Mouse (Mus musculus) liver, embryonic 12.5 days (tissue): ENCODE results near the gene Gpatch8. TPM values are rescaled to one million over a fixed set of nuclear protein-coding genes. Genes with fewer than 3 reads are reported as not detected.
"Not testable (repeated sequence)": the region's sequence is repeated elsewhere in the genome, so short reads cannot be mapped to it uniquely, and the experiment has no call there.

Experiments used
- ATAC-seq: fragments of 200-750 bp; cut with Nextera tagmentation; 2 replicates; pipeline ENCODE4 v1.8.0; 2017; ENCODE audit warnings: moderate number of reproducible peaks, mild to moderate bottlenecking, moderate library complexity
- H3K27ac ChIP-seq: fragments of 300-500 bp; sonication (generic); 2 replicates; pipeline ENCODE4 v1.5.1; 2016; ENCODE audit warnings: mild to moderate bottlenecking
- H3K27me3 ChIP-seq: fragments of 300-500 bp; sonication (generic); replicated peaks from 2 replicates; pipeline ENCODE4 v1.6.1; 2016; ENCODE audit warnings: mild to moderate bottlenecking, moderate library complexity
- H3K36me3 ChIP-seq: fragments of 300-500 bp; sonication (generic); 2 replicates; pipeline ENCODE4 v1.6.1; 2016; ENCODE audit warnings: mild to moderate bottlenecking, moderate library complexity
- H3K4me1 ChIP-seq: fragments of 300-500 bp; sonication (generic); 2 replicates; pipeline ENCODE4 v1.6.1; 2016
- H3K4me2 ChIP-seq: fragments of 300-500 bp; sonication (generic); 2 replicates; pipeline ENCODE4 v1.6.1; 2016; ENCODE audit warnings: mild to moderate bottlenecking, moderate library complexity
- H3K4me3 ChIP-seq: fragments of 300-500 bp; sonication (generic); 2 replicates; pipeline ENCODE4 v1.5.1; 2016; ENCODE audit warnings: mild to moderate bottlenecking, moderate library complexity
- H3K9ac ChIP-seq: fragments of 300-500 bp; sonication (generic); 2 replicates; pipeline ENCODE4 v1.6.1; 2016; ENCODE audit warnings: mild to moderate bottlenecking, moderate library complexity
- H3K9me3 ChIP-seq: fragments of 300-500 bp; sonication (generic); replicated peaks from 2 replicates; pipeline ENCODE4 v1.6.1; 2016; ENCODE audit warnings: mild to moderate bottlenecking, moderate library complexity
- WGBS: fragments of 180-500 bp; shearing (Covaris S2); methylation state at CpG from one replicate; pipeline ENCODE4 v1.1.7; 2016; ENCODE audit not compliant: insufficient replicate concordance; 5-methylcytosine and 5-hydroxymethylcytosine counted together
- polyA plus RNA-seq: library from polyadenylated mRNA; unstranded; fragments of >200 nt; fragmentation: Nextera tagmentation; extraction: Ambion mirVana; gene quantifications from 2 replicates; pipeline ENCODE4 v1.2.1, GENCODE M21; 2016

The Gpatch8 gene
- polyA plus RNA-seq, 1 experiment from 2014 or later = 26.5 TPM

- H3K4me1 ChIP-seq = peaks cover 33% of the 10 kb centered on the region
- H3K27ac ChIP-seq, H3K4me3 ChIP-seq, H3K27me3 ChIP-seq, ATAC-seq, H3K4me2 ChIP-seq, H3K9me3 ChIP-seq, H3K9ac ChIP-seq: not testable (repeated sequence)
- H3K36me3 ChIP-seq = peaks cover 38% of the 10 kb centered on the region
Observed at GRCm38 (mm10) chr11:102540286-102540685, 15.9 kb downstream of the Gpatch8 start.

- H3K36me3 ChIP-seq = peaks cover 38% of the 10 kb centered on the region
- H3K27ac ChIP-seq = no peak overlapping the region
- no peaks in the 10 kb centered on the region for H3K9me3 ChIP-seq
- no peak overlapping the region for H3K9ac ChIP-seq
- WGBS = 86% methylated on average over 1 of the region's 1 CpGs
- no peak for ATAC-seq
- peaks cover 33% of the 10 kb centered on the region for H3K4me1 ChIP-seq
- H3K4me3 ChIP-seq = no peak overlapping the region
- no peaks in the 10 kb centered on the region for H3K27me3 ChIP-seq
- H3K4me2 ChIP-seq = no peak overlapping the region
Observed at GRCm38 (mm10) chr11:102539690-102540089, 16.5 kb downstream of the Gpatch8 start.

GRCm38 (mm10) chr11:102536210-102536609 lies 20.0 kb downstream of the Gpatch8 start:
- peaks cover 34% of the 10 kb centered on the region for H3K36me3 ChIP-seq
- H3K4me3 ChIP-seq = no peak overlapping the region
- no peak for ATAC-seq
- 77% methylated on average over 3 of the region's 3 CpGs for WGBS
- H3K4me1 ChIP-seq = peaks cover 11% of the 10 kb centered on the region
- no peaks in the 10 kb centered on the region for H3K9me3 ChIP-seq
- no peak overlapping the region for H3K4me2 ChIP-seq
- H3K9ac ChIP-seq = no peak overlapping the region
- H3K27ac ChIP-seq = no peak overlapping the region
- no peaks in the 10 kb centered on the region for H3K27me3 ChIP-seq

- Histone ChIP-seq H3K36me3 (peaks cover 32% of the 10 kb centered on the region), H3K4me2 (no peak overlapping the region), H3K4me1 (no peaks in the 10 kb centered on the region), H3K9me3 (no peaks in the 10 kb centered on the region), H3K27ac (no peak overlapping the region), H3K4me3 (no peak overlapping the region), H3K27me3 (no peaks in the 10 kb centered on the region), H3K9ac (no peak overlapping the region)
- ATAC-seq = no peak
- 82% methylated on average over 2 of the region's 2 CpGs for WGBS
Observed at GRCm38 (mm10) chr11:102534078-102534477, 22.1 kb downstream of the Gpatch8 start.

GRCm38 (mm10) chr11:102531425-102531824 lies 24.8 kb downstream of the Gpatch8 start:
- H3K27ac ChIP-seq = no peak overlapping the region
- 68% methylated on average over 5 of the region's 5 CpGs for WGBS

GRCm38 (mm10) chr11:102514793-102515424 lies 41.3 kb downstream of the Gpatch8 start:
- H3K27ac ChIP-seq = no peak overlapping the region
- no peak for ATAC-seq

More at GRCm38 (mm10) chr11:102531425-102531824, 24.8 kb downstream of the Gpatch8 start:
- H3K4me3 ChIP-seq = no peak overlapping the region
- no peaks in the 10 kb centered on the region for H3K9me3 ChIP-seq
- H3K36me3 ChIP-seq = peaks cover 13% of the 10 kb centered on the region
- ATAC-seq = no peak
- no peak overlapping the region for H3K9ac ChIP-seq
- H3K27me3 ChIP-seq = no peaks in the 10 kb centered on the region
- no peaks in the 10 kb centered on the region for H3K4me1 ChIP-seq
- no peak overlapping the region for H3K4me2 ChIP-seq

GRCm38 (mm10) chr11:102510226-102510625 lies 46.0 kb downstream of the Gpatch8 start:
- no peak for ATAC-seq
- Histone ChIP-seq H3K9me3 (no peaks in the 10 kb centered on the region), H3K4me2 (no peak overlapping the region), H3K9ac (no peak overlapping the region), H3K27ac (no peak overlapping the region), H3K27me3 (no peaks in the 10 kb centered on the region), H3K4me3 (no peak overlapping the region), H3K36me3 (peaks cover 53% of the 10 kb centered on the region), H3K4me1 (no peaks in the 10 kb centered on the region)
- 82% methylated on average over 6 of the region's 6 CpGs for WGBS

More at GRCm38 (mm10) chr11:102514793-102515424, 41.3 kb downstream of the Gpatch8 start:
- 94% methylated on average over 1 of the region's 1 CpGs for WGBS
- no peaks in the 10 kb centered on the region for H3K27me3 ChIP-seq
- no peak overlapping the region for H3K9ac ChIP-seq
- H3K4me2 ChIP-seq = no peak overlapping the region
- no peaks in the 10 kb centered on the region for H3K4me1 ChIP-seq
- H3K36me3 ChIP-seq = peaks cover 57% of the 10 kb centered on the region
- no peak overlapping the region for H3K4me3 ChIP-seq
- H3K9me3 ChIP-seq = no peaks in the 10 kb centered on the region

- H3K27ac ChIP-seq = no peak overlapping the region
- ATAC-seq = no peak
- no peak overlapping the region for H3K9ac ChIP-seq
- H3K4me1 ChIP-seq = peaks cover 11% of the 10 kb centered on the region
- H3K27me3 ChIP-seq = no peaks in the 10 kb centered on the region
- H3K4me3 ChIP-seq = no peak overlapping the region
- H3K4me2 ChIP-seq = no peak overlapping the region
- 65% methylated on average over 2 of the region's 2 CpGs for WGBS
- peaks cover 85% of the 10 kb centered on the region for H3K36me3 ChIP-seq
- H3K9me3 ChIP-seq = no peaks in the 10 kb centered on the region
Observed at GRCm38 (mm10) chr11:102496732-102497131, 59.5 kb downstream of the Gpatch8 start.

GRCm38 (mm10) chr11:102496206-102496605 lies 60.0 kb downstream of the Gpatch8 start:
- no peak overlapping the region for H3K4me2 ChIP-seq
- H3K4me3 ChIP-seq = no peak overlapping the region
- H3K36me3 ChIP-seq = peaks cover 79% of the 10 kb centered on the region
- no peak for ATAC-seq
- H3K27me3 ChIP-seq = no peaks in the 10 kb centered on the region
- WGBS = 87% methylated on average over 2 of the region's 2 CpGs
- H3K27ac ChIP-seq = no peak overlapping the region
- H3K4me1 ChIP-seq = peaks cover 11% of the 10 kb centered on the region
- no peaks in the 10 kb centered on the region for H3K9me3 ChIP-seq
- H3K9ac ChIP-seq = no peak overlapping the region

- peaks cover 75% of the 10 kb centered on the region for H3K36me3 ChIP-seq
- no peak overlapping the region for H3K27ac ChIP-seq
- H3K4me2 ChIP-seq = no peak overlapping the region
- 91% methylated on average over 5 of the region's 5 CpGs for WGBS
- H3K9ac ChIP-seq = no peak overlapping the region
- no peaks in the 10 kb centered on the region for H3K9me3 ChIP-seq
- no peaks in the 10 kb centered on the region for H3K27me3 ChIP-seq
- H3K4me3 ChIP-seq = no peak overlapping the region
- no peak for ATAC-seq
- H3K4me1 ChIP-seq = peaks cover 11% of the 10 kb centered on the region
Observed at GRCm38 (mm10) chr11:102495742-102496141, 60.5 kb downstream of the Gpatch8 start.

GRCm38 (mm10) chr11:102495114-102495513 lies 61.1 kb downstream of the Gpatch8 start:
- Histone ChIP-seq H3K9me3 (no peaks in the 10 kb centered on the region), H3K4me3 (no peak overlapping the region), H3K27ac (no peak overlapping the region), H3K27me3 (no peaks in the 10 kb centered on the region), H3K4me1 (peaks cover 11% of the 10 kb centered on the region), H3K36me3 (peaks cover 69% of the 10 kb centered on the region), H3K9ac (no peak overlapping the region), H3K4me2 (no peak overlapping the region)
- WGBS = 87% methylated on average over 6 of the region's 6 CpGs
- ATAC-seq = no peak

GRCm38 (mm10) chr11:102494063-102494650 lies 62.0 kb downstream of the Gpatch8 start:
- no peak overlapping the region for H3K4me2 ChIP-seq
- peaks cover 60% of the 10 kb centered on the region for H3K36me3 ChIP-seq
- peaks cover 11% of the 10 kb centered on the region for H3K4me1 ChIP-seq
- no peaks in the 10 kb centered on the region for H3K9me3 ChIP-seq
- H3K27ac ChIP-seq = no peak overlapping the region
- no peak overlapping the region for H3K9ac ChIP-seq
- no peaks in the 10 kb centered on the region for H3K27me3 ChIP-seq
- 55% methylated on average over 7 of the region's 7 CpGs for WGBS
- no peak for ATAC-seq
- H3K4me3 ChIP-seq = no peak overlapping the region
